Mouse (Mus musculus): ENCODE results near the gene Anks1b. TPM values are rescaled to one million over a fixed set of nuclear protein-coding genes. Genes with fewer than 3 reads are reported as not detected.

Anks1b gene
- polyA plus RNA-seq, 1 experiment, result 1.3 TPM

GRCm38 (mm10) chr10:90842398-90842797 is 969.1 kb downstream of the Anks1b start:
- no peak overlapping the region for H3K27ac ChIP-seq (ENCODE audit: insufficient read depth, low read depth, low read length)
- no peak for DNase-seq
- no peaks in the 10 kb centered on the region for H3K36me3 ChIP-seq (ENCODE audit: control insufficient read depth, insufficient read depth, low read length)
- no peak for TF ChIP-seq POLR2A (IDR thresholded peaks at IDR 0.05; ENCODE audit: low read depth, low read length)
- TF ChIP-seq CTCF (conservative IDR thresholded peaks at IDR 0.05; ENCODE audit: insufficient read depth, insufficient read length, low read depth, low read length), result no peak
- H3K4me3 ChIP-seq (ENCODE audit: insufficient read depth, low read depth, low read length), result no peak overlapping the region
- WGBS, result 75% methylated on average over 2 of the region's 2 CpGs
- H3K27me3 ChIP-seq (replicated peaks; ENCODE audit: control insufficient read depth, insufficient read depth, low read length), result no peaks in the 10 kb centered on the region
- no peaks in the 10 kb centered on the region for H3K4me1 ChIP-seq (ENCODE audit: control insufficient read depth, insufficient read depth, low read length)

- DNase-seq, result no peak
- Histone ChIP-seq H3K27ac (ENCODE audit: insufficient read depth, low read depth, low read length) (no peak overlapping the region), H3K4me1 (ENCODE audit: control insufficient read depth, insufficient read depth, low read length) (no peaks in the 10 kb centered on the region), H3K27me3 (replicated peaks; ENCODE audit: control insufficient read depth, insufficient read depth, low read length) (no peaks in the 10 kb centered on the region), H3K36me3 (ENCODE audit: control insufficient read depth, insufficient read depth, low read length) (no peaks in the 10 kb centered on the region), H3K4me3 (ENCODE audit: insufficient read depth, low read depth, low read length) (no peak overlapping the region)
- WGBS, result 82% methylated on average over 6 of the region's 6 CpGs
- TF ChIP-seq CTCF (conservative IDR thresholded peaks at IDR 0.05; ENCODE audit: insufficient read depth, insufficient read length, low read depth, low read length) (no peak), POLR2A (IDR thresholded peaks at IDR 0.05; ENCODE audit: low read depth, low read length) (no peak)
These were observed 977.8 kb downstream of the Anks1b start for GRCm38 (mm10) chr10:90851077-90851476.

DNA sequence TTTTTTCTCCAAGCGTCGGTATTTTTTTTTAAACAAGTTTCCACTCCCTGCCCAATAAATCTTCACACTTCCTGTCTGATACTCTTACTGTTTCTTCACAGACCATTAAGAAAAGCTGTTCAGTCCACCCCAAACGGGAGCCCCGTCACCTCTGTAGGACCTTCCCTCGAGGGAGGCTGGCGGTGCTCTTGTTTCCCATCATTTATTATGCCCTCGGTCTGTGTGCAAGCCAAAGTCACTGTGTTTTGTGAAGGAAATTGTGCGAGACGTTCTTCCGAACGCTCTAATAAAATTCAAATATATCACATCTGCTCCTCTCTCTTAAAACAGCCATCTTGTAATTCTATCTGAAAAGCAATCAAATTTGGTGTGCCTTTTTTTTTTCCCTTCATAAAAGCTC is 978.7 kb downstream of the Anks1b start:
- WGBS, result 8% methylated on average over 11 of the region's 11 CpGs
- DNase-seq, result no peak
- Histone ChIP-seq H3K4me1 (ENCODE audit: control insufficient read depth, insufficient read depth, low read length) (no peaks in the 10 kb centered on the region), H3K27ac (ENCODE audit: insufficient read depth, low read depth, low read length) (no peak overlapping the region), H3K36me3 (ENCODE audit: control insufficient read depth, insufficient read depth, low read length) (no peaks in the 10 kb centered on the region), H3K4me3 (ENCODE audit: insufficient read depth, low read depth, low read length) (no peak overlapping the region), H3K27me3 (replicated peaks; ENCODE audit: control insufficient read depth, insufficient read depth, low read length) (no peaks in the 10 kb centered on the region)
- TF ChIP-seq CTCF (conservative IDR thresholded peaks at IDR 0.05; ENCODE audit: insufficient read depth, insufficient read length, low read depth, low read length) (no peak), POLR2A (IDR thresholded peaks at IDR 0.05; ENCODE audit: low read depth, low read length) (no peak)

DNA sequence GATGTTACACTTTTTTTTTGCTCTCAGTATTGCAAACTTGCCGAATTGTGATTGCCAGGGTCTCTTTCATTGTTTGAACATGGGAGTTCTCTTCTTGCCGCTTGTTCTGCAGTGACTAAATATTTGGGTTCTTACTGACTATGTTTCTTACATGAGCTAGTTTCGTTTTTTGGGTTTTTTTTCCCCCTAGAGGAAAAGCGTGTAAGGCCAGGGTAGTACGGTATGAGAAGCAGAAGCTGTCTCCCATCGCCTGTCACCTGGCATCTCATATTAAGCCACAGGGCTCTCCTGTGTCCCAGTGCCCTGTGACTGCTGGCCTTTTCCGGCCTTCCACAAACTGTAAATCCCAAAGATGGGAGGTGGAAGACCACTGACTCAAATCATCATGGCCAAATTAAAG is 979.1 kb downstream of the Anks1b start:
- H3K27me3 ChIP-seq (replicated peaks; ENCODE audit: control insufficient read depth, insufficient read depth, low read length), result no peaks in the 10 kb centered on the region
- H3K4me3 ChIP-seq (ENCODE audit: insufficient read depth, low read depth, low read length), result no peak overlapping the region
- no peaks in the 10 kb centered on the region for H3K4me1 ChIP-seq (ENCODE audit: control insufficient read depth, insufficient read depth, low read length)
- WGBS, result 29% methylated on average over 7 of the region's 7 CpGs
- no peaks in the 10 kb centered on the region for H3K36me3 ChIP-seq (ENCODE audit: control insufficient read depth, insufficient read depth, low read length)
- no peak overlapping the region for H3K27ac ChIP-seq (ENCODE audit: insufficient read depth, low read depth, low read length)
- TF ChIP-seq CTCF (conservative IDR thresholded peaks at IDR 0.05; ENCODE audit: insufficient read depth, insufficient read length, low read depth, low read length) (no peak), POLR2A (IDR thresholded peaks at IDR 0.05; ENCODE audit: low read depth, low read length) (no peak)
- DNase-seq, result no peak

DNA sequence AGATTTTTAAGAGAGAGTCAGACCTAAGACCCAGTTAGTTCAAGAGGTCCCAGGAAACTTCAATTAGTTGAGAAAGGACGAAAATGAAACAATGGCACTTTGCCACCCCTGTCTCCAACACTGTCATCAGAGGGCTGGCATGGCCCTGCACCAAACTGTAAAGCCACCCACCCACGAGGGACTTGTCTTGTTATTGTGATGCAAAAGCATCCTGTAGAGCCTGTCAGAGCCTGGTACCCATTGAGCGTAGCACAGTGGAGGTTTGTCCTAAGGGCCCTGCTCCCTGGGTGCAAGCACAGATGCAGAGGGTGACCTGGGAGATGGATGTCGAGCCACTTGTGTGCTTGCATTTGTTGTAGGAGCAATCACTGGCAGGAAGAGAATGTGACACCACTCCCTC is 983.4 kb downstream of the Anks1b start:
- WGBS, result 41% methylated on average over 4 of the region's 4 CpGs
- TF ChIP-seq POLR2A (IDR thresholded peaks at IDR 0.05; ENCODE audit: low read depth, low read length), result no peak
- no peak for TF ChIP-seq CTCF (conservative IDR thresholded peaks at IDR 0.05; ENCODE audit: insufficient read depth, insufficient read length, low read depth, low read length)
- H3K27ac ChIP-seq (ENCODE audit: insufficient read depth, low read depth, low read length), result no peak overlapping the region
- DNase-seq, result no peak
- H3K4me3 ChIP-seq (ENCODE audit: insufficient read depth, low read depth, low read length), result no peak overlapping the region
- H3K4me1 ChIP-seq (ENCODE audit: control insufficient read depth, insufficient read depth, low read length), result no peaks in the 10 kb centered on the region
- no peaks in the 10 kb centered on the region for H3K27me3 ChIP-seq (replicated peaks; ENCODE audit: control insufficient read depth, insufficient read depth, low read length)
- H3K36me3 ChIP-seq (ENCODE audit: control insufficient read depth, insufficient read depth, low read length), result no peaks in the 10 kb centered on the region

- Histone ChIP-seq H3K27ac (ENCODE audit: insufficient read depth, low read depth, low read length) (no peak overlapping the region), H3K36me3 (ENCODE audit: control insufficient read depth, insufficient read depth, low read length) (no peaks in the 10 kb centered on the region), H3K4me1 (ENCODE audit: control insufficient read depth, insufficient read depth, low read length) (peaks cover 7% of the 10 kb centered on the region; the same call in 1 of the 2 replicates), H3K4me3 (ENCODE audit: insufficient read depth, low read depth, low read length) (no peak overlapping the region), H3K27me3 (replicated peaks; ENCODE audit: control insufficient read depth, insufficient read depth, low read length) (no peaks in the 10 kb centered on the region)
- no peak for DNase-seq
- 70% methylated on average over 19 of the region's 19 CpGs for WGBS
- TF ChIP-seq POLR2A (IDR thresholded peaks at IDR 0.05; ENCODE audit: low read depth, low read length) (no peak), CTCF (conservative IDR thresholded peaks at IDR 0.05; ENCODE audit: insufficient read depth, insufficient read length, low read depth, low read length) (no peak)
These were observed 986.6 kb downstream of the Anks1b start for GRCm38 (mm10) chr10:90859665-90860523.

GRCm38 (mm10) chr10:90863881-90864598 is 990.7 kb downstream of the Anks1b start:
- WGBS, result 13% methylated on average over 10 of the region's 10 CpGs

More at GRCm38 (mm10) chr10:90863881-90864598, 990.7 kb downstream of the Anks1b start:
- Histone ChIP-seq H3K4me1 (ENCODE audit: control insufficient read depth, insufficient read depth, low read length) (peaks cover 7% of the 10 kb centered on the region; the same call in 1 of the 2 replicates), H3K27me3 (replicated peaks; ENCODE audit: control insufficient read depth, insufficient read depth, low read length) (no peaks in the 10 kb centered on the region), H3K4me3 (ENCODE audit: insufficient read depth, low read depth, low read length) (no peak overlapping the region), H3K27ac (ENCODE audit: insufficient read depth, low read depth, low read length) (peak overlapping the region; percentile 77), H3K36me3 (ENCODE audit: control insufficient read depth, insufficient read depth, low read length) (no peaks in the 10 kb centered on the region)
- no peak for TF ChIP-seq CTCF (conservative IDR thresholded peaks at IDR 0.05; ENCODE audit: insufficient read depth, insufficient read length, low read depth, low read length)
- no peak for TF ChIP-seq POLR2A (IDR thresholded peaks at IDR 0.05; ENCODE audit: low read depth, low read length)
- DNase-seq, result peak; percentile 76

Data from kidney, adult 2 months (tissue).